Mouse (Mus musculus): ENCODE results near the gene Rfk.

Rfk gene

DNA sequence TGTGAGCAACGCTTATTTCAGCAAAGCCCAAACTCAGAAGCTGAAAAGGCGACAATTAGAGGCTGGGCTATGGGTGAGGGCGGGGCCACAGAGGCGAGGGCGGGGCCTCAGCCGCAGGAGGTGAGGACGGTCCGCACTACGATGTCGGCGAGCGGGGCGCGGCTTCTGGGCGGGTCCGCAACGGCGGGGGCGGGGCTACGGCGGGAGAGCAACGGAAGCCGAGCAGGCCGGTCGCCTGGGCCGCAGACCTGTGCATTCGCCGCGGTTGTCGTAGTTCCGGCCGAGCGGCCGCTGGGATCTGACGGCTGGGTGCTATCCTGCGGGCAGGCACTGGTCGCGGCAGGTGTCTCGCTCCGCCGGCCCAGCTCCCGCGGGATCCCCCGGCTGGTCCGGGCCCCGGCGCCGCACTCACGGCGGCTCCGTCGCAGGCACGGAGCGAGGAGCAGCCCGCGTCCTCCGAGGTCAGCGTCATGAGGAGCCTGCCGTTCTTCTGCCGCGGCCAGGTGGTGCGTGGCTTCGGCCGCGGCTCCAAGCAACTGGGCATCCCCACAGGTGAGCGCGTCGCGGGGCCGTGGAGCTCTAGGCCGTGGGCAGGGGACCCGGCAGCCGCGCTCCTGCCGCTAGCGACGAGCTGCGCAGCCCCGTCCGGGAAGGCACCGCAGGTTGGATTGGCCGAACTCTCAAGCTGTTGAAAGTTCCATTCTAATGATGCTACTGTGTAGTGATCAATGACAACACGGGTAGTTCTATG is at the start of gene Rfk:
Gene Rfk, plus strand, starts transcription at position 203 of the 751 bp plus-strand sequence.
- peak; percentile 97 for DNase-seq (ENCODE audit: low read depth, low spot score)

DNA sequence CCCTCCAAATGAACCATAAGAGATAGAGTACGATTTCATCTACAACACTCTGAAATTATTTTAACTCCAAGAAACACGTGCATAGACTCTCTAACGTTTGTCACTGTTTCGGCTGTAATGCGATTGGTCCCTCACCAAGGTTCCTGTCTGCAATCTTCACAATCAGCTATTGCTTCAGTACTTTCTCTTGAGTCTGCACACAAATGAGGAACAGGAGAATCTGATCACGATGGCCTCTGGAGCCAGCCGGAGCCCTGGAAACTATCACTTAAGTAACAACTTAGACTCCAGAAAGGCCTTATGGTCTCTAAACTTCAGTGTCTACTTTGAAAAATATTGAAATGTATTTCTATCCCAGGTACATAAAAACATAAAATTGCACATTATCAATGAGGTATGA is 49.0 kb upstream of the Rfk start:
- no peak for DNase-seq (ENCODE audit: low read depth, low spot score)

DNA sequence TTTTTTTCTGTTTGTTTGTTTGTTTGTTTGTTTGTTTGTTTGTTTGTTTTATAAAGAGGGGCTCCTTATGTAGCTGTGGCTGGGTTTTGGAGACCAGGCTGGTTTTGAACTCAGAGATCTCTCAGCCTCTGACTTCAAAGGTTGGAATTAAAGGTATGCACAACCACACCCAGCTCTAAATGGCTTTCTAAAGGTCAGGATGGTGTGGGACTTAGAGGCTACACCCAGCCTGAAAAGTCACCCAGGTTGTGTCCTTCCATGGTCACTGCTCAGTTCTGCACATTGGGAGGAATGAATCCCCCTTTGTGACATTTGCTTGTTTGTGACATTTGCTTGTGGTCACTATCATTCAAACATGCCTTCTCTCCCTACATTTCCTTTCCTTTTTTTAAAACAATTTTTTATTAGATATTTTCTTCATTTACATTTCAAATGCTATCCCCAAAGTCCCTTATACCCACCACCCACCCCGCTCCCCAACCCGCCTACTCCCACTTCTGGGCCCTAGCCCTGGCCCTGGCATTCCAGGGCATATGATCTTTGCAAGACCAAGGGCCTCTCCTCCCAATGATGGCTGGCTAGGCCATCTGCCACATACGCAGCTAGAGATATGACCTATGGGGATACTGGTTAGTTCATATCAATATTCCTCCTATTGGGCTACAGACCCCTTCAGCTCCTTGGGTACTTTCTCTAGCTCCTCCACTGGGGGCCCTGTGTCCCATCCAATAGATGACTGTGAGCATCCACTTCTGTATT is 46.9 kb upstream of the Rfk start:
- DNase-seq (ENCODE audit: low read depth, low spot score) = peak; percentile 56

DNA sequence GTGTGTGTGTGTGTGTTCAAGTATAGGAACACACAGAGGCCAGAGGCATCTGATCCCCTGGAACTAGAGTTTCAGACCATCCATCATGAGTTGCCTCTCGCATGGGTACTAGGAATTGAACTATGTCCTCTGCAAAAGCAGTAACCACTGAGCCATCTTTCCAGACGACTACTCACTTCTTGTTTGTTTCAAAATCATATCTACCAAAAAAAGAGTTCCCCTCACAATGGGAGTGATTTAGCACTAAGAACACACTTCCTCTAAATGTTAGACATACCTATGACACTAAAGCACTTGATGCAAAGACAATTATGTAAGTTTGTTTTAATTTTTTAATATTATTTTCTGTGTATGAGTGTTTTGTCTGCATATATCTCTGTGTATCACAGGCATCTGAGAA is 46.0 kb upstream of the Rfk start:
- DNase-seq (ENCODE audit: low read depth, low spot score) = no peak

DNA sequence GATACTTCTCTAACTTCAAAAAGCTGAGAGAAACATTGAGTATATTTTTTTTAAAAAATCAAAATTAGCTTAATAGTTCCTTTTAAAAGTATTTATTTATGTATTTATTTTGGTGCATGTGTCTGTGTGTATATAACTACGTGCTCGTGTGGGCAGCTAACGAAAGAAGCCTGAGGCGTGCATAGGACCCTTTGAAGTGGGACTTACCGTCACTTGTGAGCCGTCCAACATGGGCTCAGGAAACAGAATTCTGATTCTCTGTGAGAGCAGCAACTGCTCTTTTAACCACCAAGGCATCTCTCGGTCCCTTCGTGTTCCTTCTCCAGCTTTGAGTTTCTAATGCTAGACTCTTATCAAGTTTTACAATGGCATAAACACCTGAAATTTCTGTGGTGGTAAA is 40.1 kb upstream of the Rfk start:
- no peak for DNase-seq (ENCODE audit: low read depth, low spot score)

DNA sequence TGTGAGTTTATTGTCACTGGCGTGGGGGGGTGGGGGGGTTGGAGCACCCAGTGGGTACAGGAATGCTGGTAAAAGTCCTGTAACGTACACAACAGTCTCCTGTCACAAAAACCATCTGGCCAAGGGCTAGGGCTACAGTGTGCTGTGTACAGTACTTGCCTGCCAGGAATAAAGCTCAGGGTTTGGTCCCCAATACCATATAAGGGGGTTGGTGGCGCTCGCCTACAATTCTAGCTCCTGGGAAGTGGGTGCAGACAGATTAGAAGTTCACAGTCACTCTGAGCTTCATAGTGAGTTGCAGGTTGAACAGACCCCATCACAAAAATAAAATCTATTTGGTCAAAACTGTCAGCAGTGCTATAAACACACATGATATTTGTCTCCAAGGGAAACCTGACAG is 39.5 kb upstream of the Rfk start:
- no peak for DNase-seq (ENCODE audit: low read depth, low spot score)

DNA sequence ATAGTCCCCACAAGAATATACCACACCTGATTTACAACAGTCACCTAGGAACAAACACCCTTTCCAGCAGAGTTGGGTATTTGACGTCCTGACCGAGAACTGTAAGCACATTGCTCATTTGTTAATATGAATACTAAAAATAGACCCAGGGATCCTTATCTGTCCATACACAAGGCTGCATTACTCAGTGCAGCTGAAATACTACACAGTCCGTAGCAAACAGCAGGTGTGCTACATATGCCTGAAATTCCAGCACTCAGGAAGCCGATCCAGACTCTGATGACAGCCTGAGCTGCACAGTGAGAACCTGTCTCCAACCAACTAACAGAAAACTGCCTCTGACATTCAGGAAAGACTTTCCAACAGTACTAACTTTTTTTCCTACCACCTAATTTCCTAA is 39.0 kb upstream of the Rfk start:
- no peak for DNase-seq (ENCODE audit: low read depth, low spot score)

DNA sequence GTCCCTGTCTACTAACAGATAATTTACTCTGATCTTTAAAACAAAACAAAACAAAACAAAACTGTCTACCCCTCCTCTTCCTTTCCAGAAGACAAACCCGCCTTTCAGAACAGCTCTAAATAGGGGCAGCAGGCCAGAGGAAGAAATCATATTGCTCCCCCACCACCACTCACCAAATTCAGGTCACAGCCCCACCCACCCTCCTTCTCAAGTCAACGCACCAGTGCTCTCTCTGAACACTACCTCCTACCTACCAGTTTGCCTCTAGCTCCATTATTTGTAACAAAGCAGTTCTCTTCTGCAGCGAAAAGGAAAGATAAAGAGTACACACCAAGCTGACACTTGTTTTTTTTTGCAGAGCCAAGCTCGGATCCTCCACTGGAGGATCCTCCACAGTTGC is 38.5 kb upstream of the Rfk start:
- no peak for DNase-seq (ENCODE audit: low read depth, low spot score)

DNA sequence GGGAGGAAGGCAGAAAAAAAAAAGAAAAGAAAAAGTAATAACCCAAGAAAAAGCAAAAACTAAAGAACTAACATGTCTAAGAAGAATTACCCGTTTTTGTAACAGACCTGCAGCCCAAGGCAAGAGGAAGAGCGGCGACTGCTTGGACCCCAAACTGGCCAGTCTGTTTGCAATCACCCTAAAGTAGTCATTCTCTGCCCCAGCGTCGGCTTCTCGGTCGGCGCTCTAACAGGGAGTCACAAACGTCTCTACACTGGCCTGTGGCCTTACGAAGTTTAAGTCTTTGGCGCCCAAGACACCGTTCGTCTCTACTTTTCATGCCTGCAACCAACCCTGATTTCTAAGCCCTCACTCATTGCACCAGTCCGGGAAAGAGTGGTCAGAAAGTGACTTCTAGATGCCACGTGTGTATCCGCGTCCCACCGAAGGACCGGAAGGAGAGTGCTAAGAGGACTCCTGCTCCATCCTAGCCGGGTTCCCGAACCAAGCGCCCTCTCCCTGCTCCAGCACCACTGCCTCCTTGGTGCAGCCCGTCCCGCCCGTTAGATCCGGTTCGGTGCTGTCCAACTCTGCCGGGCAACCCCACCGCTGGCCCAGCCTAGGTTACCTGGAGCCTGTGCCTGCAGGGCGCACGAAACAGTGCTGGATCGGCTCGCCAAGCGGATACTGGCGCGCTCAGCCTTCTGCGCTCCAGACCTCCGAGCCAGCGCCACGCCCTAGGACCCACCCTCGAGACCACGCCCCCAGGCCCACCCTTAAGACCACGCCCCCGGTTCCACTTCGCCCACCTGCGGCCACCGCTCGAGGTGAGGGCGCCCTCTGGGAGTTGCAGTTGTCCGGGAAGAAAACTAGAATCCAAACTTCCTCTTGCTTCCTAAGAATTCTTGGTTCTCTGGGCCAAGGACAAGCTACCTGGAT is 37.6 kb upstream of the Rfk start:
- DNase-seq (ENCODE audit: low read depth, low spot score) = peak; percentile 91

DNA sequence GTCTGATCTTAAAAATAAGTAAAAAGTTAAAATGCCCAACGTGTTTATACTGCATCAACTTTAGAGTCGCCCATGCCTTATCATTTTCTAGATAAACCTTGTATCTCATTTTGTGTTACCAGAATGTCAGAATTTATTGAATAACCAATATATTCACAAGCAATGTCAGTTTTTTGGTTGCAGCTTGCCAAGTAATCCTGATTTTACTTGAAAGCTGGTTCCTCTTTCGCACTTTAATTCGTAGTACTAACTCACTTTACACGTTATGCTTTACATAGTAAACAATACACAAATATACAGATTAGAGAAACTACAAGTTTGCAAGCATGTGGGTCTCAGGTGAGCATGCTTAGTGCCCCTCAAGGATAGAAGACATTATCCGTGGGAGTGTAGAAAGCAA is 36.9 kb upstream of the Rfk start:
- DNase-seq (ENCODE audit: low read depth, low spot score) = no peak

DNA sequence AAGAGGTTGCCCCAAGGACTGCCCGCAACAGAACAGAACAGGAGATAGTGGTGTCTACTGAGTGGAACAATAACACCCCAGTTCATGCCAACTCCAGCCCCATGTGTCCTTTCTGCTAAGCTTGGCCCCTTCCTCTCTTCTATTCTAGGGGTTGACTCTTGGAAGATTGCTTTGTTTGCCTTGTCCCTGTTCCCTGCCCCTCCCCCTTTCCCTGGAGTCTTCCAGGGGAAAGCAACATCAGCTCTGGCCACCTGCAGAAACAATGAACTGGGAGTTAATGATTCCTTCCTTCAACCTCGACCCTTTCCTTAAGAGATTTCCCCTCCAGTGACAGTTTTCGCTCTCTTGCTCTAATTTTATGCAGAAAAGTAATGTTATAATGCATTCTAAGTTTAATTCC is 36.5 kb upstream of the Rfk start:
- DNase-seq (ENCODE audit: low read depth, low spot score) = no peak

DNA sequence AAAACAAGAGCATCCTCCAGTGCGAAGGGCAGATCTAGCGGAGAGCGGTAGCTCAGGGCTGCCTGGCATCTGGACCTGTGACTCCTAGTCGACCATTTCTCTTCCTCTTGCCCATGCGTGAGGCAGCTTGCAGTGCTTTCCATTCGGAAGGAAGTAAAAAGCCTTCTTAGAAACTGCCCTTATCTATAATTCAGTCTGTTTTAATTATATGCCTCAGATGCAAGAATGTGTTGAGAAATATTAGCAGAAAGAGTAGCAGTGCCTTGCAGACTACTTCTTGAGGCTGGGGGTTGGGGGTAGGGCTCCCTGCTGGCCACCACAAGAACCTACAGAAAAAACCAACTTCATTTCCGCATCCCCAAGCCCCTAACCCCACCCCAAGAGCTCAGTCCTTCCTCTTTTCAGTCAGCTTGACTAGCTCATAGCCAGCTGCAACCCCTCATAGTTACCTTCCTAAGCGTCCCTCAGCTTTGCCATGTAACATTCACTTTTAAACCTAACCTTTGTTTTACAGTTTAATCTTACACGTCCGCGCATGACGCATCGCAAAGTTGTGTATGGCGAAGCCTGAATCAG is 34.4 kb upstream of the Rfk start:
- no peak for DNase-seq (ENCODE audit: low read depth, low spot score)

DNA sequence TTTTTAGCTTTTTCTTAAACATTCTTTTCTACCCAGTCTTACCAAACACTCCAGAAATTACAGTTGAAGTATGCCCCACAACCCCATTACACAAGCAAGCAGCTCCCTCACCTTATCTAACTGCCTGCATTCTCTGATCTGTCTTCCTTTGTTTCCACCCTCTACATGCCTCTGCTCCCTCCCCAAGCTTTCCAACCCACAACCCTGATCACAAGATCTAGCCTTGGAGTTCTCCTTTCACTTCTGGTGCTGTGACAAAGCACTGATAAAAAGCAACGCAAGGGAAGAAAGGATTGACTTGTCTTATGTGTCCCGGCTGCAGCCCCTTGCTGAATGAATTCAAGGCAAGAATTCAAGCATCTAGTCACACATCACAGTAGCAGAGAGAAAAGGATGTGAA is 32.7 kb upstream of the Rfk start:
- no peak for DNase-seq (ENCODE audit: low read depth, low spot score)

DNA sequence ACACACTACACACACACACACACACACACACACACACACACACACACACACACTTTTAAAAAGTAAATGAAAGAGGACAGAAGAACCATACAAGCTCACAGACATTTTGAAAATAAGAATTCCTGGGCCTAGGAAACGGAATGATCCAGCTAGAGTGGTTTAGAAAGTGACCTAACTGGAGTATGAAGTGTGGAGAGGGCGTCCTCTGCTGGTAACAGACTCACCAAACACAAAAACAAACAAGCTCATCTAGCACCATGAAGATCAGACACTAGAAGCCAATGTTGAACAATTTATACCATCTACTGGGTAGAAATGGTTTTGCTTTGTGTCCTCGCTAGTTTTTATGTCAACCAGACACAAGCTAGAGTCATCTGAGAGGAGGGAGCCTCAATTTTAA is 29.1 kb upstream of the Rfk start:
- DNase-seq (ENCODE audit: low read depth, low spot score) = peak; percentile 74

DNA sequence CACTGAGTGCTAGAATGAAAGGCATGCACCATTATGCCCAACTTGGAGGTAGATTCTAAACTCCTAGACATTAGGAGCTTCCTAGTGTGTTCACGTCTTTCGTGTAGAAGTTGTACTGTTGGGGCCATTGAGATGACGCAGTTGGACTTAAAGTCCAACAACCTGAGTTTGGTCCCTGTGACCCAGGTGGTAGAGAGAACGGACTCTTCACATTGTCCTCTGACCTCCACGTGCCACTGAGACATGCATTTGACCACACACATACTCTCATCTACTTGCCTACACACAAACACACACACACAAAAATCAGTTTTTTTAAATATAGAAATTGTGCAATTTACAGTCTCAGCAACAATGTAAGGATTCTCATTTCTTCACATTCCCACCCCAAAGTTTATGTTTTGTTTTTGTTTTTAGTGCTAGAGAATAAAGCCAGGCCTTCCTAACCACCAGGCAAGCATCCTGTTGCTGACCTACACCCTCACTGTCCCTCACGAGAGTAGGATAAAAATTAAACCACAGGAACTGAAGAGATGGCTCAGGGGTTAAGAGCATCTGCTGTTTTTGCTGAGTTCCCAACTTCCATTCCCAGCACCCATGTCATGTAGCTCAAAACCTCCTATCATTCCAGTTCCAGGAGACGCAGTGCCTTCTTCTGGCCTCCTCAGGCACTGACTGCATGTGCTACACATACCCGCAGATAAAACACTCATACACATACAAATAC is 27.3 kb upstream of the Rfk start:
- no peak for DNase-seq (ENCODE audit: low read depth, low spot score)

DNA sequence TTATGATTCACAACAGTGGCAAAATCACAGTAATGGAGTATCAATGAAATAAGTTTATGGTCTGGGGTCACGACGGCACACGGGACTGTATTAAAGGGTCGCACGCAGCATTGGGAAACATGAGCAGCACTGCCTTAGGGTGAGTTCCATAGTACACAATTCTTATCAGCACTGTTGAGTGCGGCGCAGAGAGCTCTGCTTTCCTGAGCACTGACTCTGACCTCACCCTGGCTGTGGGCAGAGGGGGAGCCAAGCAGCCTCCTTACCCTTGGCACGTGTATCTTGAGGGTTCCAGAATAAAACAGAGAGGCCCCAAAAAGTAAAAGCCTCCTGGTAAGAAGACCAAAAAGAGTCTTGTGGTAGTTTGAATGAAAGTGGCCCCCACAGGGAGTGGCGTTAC is 25.3 kb upstream of the Rfk start:
- no peak for DNase-seq (ENCODE audit: low read depth, low spot score)

DNA sequence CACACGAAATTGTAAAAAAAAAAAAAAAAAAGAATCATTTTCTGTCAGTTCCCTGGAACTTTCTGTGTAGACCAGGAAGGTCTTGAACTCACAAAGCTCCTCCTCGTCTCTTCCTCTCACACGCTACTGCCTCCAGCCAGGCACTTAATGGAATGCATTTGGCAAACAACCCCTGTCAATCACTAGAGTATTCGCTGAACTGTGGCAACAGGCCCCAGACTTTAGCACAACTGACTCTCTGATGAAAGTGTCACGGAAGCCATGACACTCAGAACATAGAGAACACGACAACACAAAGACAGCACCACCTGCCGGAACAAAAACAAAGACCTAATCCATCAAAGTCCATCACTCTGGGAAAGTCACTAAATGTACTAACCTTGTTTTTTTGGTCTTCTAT is 24.3 kb upstream of the Rfk start:
- no peak for DNase-seq (ENCODE audit: low read depth, low spot score)

DNA sequence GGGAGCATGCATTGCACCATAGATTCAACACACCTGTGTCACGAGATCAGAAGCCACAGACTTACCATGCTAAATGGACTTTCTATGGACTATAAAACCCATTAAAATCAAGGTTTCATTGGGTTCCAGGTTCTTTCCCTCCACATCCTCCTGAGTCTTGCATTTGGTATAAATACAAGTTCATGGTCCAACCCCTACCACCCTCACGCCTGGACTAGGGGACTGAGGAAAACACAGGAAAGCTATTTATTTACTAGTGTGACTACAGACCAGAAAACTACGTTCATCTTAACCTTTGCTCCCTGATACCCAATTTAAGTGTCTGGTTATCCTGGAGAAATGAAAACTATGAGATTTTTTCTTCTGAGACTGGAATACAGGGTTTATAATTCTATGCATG is 21.1 kb upstream of the Rfk start, which contains the start of gene Gcnt1:
Gene Gcnt1, minus strand, starts transcription at position 144 of the 400 bp plus-strand sequence.
- no peak for DNase-seq (ENCODE audit: low read depth, low spot score)

DNA sequence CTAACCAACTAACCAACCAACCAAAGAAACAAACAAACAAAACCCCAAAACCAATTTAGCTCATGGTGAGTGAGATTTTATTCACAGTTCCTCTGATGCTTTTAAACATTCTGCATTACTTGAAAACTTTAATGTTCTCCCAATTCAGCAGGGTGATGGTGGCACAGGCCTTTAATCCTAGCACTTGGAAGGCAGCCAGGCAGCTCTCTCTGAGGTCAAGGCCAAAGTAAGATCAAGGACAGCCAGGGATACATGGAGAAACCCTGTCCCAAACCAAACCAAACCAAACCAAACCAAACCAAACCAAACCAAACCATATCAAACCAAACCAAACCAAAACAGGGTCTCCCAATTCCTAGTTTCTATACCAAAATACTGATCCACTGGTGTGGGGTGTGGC is 15.0 kb upstream of the Rfk start:
- DNase-seq (ENCODE audit: low read depth, low spot score) = no peak

DNA sequence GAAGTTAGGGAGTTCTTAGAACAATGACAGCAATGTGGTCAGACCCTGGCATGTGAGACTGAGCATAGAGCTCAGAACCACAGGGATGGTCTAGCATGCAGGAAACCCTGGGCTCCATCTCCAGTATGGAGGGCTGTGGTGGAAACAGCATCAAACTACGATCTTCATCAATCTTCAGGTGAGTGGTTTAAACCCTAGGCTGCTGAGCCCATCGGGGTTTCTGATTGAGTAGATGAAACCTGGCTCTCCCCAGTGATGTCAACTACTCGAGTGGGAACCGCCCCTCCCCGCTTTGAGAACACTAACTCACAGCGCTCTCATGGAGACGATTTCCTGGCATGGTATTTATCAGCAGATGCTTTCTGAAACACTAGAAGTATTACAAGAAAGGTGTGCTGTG is 13.3 kb upstream of the Rfk start:
- DNase-seq (ENCODE audit: low read depth, low spot score) = no peak

DNA sequence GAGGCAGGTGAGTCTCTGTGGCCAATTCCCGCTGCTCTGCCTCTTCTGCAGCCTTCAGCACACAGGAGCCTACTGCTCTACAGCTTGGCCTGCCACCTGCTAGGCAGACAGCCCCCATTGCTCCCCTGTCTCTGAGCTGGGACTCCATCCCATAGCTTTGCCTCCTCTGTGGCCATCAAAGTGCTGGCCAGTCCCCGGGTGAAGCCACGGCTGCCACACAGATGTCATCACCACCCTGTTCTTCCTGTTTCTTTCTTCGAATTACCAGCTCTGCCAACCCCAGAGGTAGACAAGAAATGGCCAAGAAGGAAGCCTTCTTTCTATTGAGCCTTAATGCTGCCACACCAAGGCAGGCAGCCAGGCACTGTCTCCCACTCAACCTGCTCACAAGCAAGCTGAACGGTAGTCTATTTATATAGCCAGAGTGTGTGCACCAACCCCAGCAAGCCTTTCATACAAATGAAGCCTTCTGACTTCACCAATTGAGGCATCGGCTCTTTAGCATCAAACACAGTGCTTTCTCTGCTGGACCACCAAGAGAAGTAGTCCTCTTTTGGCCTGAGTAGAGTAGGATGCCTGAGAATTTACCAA is 10.9 kb upstream of the Rfk start:
- no peak for DNase-seq (ENCODE audit: low read depth, low spot score)

Measured in ZHBTc4 (cell line).